Mouse (Mus musculus): Measurements from ENCODE around the gene Adam1a. TPM values are rescaled to one million over a fixed set of nuclear protein-coding genes. Genes with fewer than 3 reads are reported as not detected.

Adam1a gene
- 0.66 and 1.1 TPM in 2 replicates for polyA plus RNA-seq (2012)

DNA sequence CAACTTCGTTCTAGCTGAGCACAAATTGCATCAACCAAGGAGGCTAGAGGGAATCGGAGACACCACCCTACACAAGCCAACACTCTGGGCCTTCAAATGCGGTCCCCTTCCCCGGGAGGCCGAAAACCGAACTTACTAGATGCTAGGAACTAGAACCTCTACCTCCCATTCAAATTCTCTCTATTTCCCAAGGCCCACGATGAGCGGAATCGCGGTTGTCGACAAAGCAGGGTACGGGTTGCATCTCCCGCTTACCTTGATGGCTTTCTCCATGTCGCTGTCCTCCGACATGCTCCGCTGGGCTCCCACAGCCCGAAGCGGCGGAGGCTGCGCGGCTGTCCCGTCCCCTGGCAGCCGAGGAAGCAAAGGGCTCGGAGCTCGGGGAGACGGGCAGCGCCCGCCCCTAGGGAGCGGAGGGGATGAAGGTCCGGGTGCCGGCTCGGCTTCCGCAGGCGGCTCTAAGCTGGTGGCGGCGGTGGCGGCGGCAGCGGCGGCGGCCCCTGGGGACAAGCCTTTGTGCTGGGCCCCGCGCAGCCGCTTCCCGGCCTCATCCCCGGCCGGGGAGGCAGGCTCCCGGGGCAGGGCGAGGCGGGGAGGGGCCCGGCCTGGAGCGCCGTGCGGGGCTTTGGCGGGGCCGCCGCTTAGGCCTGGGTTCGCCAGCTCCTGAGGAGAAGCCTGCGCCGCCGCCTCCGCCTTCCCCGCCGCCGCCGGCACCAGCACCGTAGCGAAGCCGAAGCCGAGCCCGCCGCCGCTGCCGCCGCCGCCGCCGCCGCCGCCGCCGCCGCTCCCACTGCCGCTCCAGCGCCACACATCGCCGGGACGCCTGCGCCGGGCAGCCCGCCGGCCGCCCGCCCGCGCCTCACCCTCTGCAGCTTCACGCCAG is at the start of gene Adam1a, which contains the start of gene Gm42878:
Adam1a (minus strand) TSS at position 573 of the 883 bp plus-strand sequence.
Gm42878 (minus strand) TSS at position 573 of the 883 bp plus-strand sequence.

DNA sequence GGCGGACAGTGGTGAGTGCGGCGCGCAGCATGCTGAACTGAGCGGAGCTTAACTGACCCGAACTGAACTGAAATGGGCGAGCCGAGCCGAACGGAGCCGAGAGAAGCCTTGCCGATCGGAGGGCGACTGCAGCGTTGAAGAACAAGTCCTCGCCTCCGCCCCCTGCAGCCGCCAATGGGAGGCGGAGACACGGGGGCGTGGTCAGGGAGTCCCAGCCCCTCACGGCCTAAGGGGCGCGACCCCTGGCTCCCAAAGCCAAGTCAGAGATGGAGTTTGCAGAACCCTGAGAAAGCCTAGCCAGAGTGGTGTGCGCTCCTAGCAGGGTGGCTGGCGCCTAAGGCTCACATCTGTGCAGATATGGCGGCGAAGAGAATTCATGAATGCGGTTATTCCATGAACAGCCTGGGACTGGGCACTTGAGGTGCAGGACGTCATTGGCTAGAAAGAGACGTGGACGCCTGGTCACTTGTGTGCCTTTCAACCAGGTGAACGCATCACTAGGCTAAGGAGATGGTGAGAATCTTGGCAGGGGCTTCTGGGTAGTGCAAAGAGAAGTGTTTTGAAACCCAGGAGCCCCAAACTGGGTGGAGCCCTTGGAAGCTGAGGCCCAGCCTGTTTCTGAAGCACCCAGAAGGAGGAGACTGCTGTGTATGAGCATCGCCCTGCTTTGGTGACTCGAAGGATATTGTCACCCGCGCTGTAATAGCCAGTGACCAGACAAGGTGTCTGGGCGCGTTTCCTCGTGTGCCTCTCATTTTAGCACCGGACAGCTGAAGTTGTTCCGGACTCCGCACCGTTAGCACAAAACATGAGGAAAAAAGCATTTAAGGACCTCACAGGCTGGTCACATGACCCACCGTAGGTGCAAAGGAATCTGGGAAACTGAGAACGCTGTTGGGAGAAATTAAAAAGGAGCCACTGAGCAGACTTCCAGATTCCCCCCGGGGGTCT is 48.4 kb upstream of the Adam1a start, which contains the start of gene Aldh2:
Aldh2 (minus strand) TSS at position 374 of the 951 bp plus-strand sequence.

DNA sequence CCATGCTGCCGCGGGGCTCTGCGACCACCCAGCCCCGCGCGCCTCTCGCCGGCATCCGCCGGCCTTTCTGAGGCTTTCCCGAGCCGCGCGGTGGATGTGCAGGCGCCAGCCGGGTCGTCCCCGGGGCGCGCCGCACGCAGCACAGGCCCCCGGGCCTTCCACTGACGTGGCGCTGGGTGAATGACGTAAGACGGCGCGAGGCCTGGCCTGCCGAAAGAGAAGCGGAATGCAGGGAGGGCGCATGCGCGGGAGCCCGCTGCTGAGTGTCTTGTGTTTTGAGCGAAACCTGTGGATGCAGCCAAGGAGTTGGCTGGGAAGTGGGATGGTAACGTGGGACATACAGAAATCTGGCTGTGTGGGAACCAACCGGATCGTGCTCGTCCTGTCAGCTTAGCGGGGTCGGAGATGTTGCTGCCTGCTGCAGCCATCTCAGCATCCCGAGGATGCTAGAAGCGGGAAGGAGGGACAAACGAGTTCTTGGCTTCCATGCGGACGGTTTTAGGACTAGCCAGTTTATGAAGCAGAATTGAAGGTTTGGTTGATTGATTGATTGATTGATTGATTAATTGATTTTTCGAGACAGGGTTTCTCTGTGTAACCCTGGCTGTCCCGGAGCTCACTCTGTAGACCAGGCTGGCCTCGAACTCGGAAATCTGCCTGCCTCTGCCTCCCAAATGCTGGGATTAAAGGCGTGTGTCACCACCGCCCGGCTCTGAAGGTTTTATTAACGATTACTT is 679 bp upstream of the Adam1a start, which contains the start of gene Mapkapk5:
Mapkapk5 (minus strand) TSS at position 113 of the 737 bp plus-strand sequence.

DNA sequence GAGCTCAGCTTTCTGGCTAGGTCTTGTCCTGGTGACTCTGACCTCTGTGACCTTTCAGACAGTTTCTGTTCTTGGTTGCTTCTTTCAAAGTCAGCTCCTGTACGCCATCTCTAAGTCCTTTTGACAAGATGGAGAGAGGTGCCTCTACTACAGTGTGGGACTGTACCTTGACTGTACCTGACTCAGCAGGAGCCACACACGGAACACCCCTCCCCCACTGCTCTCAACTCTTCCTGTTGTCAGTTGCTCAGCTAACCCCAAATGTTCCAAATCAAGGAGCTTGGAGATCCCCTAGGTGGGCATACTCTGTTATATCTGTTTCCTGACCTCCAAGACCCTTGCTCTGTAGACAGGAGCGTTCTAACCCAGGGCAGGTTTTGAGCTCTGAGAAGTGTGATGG is 42.1 kb downstream of the Adam1a start, which contains the start of gene Adam1b:
Adam1b (minus strand) TSS at position 205 of the 400 bp plus-strand sequence.

Other genes with a start within 250 kb of the Adam1a start
- gene Trafd1, start 159.8 kb downstream of the Adam1a start, polyA plus RNA-seq (2012), result 51.1 and 55.2 TPM in 2 replicates
- gene Naa25, start 147.5 kb downstream of the Adam1a start, polyA plus RNA-seq (2012), result 4.3 and 4.7 TPM in 2 replicates
- 0.03 and 0.14 TPM in 2 replicates for gene Tmem116, start 93.6 kb downstream of the Adam1a start, polyA plus RNA-seq (2012)
- 290 and 380 TPM in 2 replicates for gene Erp29, start 93.0 kb downstream of the Adam1a start, polyA plus RNA-seq (2012)
- gene Adam1b, start 42.0 kb downstream of the Adam1a start, polyA plus RNA-seq (2012), result 0.09 TPM in 1 of 2 replicates, not detected in the other
- not detected in 2 replicates for gene Gm42878, start within 50 bp of the Adam1a start, polyA plus RNA-seq (2012)
- gene Mapkapk5, start 423 bp upstream of the Adam1a start, polyA plus RNA-seq (2012), result 73.7 and 89.7 TPM in 2 replicates
- gene Aldh2, start 48.3 kb upstream of the Adam1a start, polyA plus RNA-seq (2012), result 819 and 839 TPM in 2 replicates
- 1.2 and 1.5 TPM in 2 replicates for gene Acad12, start 73.5 kb upstream of the Adam1a start, polyA plus RNA-seq (2012)
- gene Acad10, start 115.0 kb upstream of the Adam1a start, polyA plus RNA-seq (2012), result 2.3 and 3.4 TPM in 2 replicates
- 13.3 and 15.3 TPM in 2 replicates for gene Brap, start 115.1 kb upstream of the Adam1a start, polyA plus RNA-seq (2012)
- gene Atxn2, start 165.9 kb upstream of the Adam1a start, polyA plus RNA-seq (2012), result 47.6 and 52.0 TPM in 2 replicates